Mouse (Mus musculus) stomach, postnatal 0 days (tissue): ENCODE measurements around the gene Cuedc1.

Experiments
- CTCF ChIP-seq: IDR thresholded peaks from 2 replicates; pipeline ENCODE4 v1.5.1; 2016; ENCODE audit warnings: antibody characterized with exemption, low read depth, mild to moderate bottlenecking, moderate library complexity
- EP300 ChIP-seq: optimal IDR thresholded peaks from 2 replicates; pipeline ENCODE3; 2016; ENCODE audit warnings: antibody characterized with exemption

GRCm38 (mm10) chr11:88123021-88123420 is 25.2 kb downstream of the Cuedc1 start:
- TF ChIP-seq CTCF (no peak), EP300 (no peak)
